Mouse (Mus musculus) heart, postnatal 0 days (tissue): ENCODE measurements around the gene Tmem229b.

ENCODE experiments used
- CTCF ChIP-seq: IDR thresholded peaks from 2 replicates; pipeline ENCODE4 v1.5.1; 2016; ENCODE audit warnings: antibody characterized with exemption, control low read depth, low read depth
- EP300 ChIP-seq: IDR thresholded peaks from 2 replicates; pipeline ENCODE4 v1.6.1; 2016; ENCODE audit warnings: antibody characterized with exemption, low read depth

DNA sequence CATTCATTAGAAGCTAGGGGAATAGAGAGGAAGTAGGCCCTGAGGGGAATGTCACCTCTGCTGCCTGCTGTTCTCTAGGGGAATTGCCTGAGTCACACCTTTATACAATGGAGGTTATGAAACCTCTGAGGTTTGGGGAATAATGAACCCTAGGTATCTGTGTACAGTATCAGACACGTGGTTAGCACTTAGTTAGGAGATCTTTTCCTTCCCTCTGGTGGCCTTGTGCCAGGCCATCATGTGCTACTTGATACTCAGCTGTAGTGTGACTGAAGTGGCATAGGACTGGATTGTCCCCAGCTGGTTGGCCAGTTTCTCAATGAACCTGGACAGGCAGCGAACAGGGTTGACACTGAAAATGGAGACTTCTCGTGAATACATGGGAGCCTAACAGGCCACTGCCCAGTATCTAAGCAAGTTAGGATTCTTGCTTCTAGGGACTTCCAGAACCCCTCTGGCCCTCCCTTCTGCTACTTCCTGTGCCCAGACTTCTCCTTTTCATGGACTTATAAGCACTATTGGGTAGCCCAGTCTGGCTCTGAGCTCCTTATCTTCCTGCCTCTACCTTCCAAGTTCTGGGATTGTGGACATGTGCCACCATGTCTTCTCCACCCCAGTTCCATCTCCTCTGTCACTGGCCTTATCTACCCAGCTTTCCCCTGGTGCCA is 43.3 kb upstream of the Tmem229b start:
- TF ChIP-seq CTCF = no peak
- no peak for TF ChIP-seq EP300
